Mouse (Mus musculus) neural tube, embryonic 11.5 days (tissue): ENCODE results near the gene Ctnnd2. TPM values are rescaled to one million over a fixed set of nuclear protein-coding genes. Genes with fewer than 3 reads are reported as not detected.

Experiments used
- ATAC-seq: fragments of 200-750 bp; cut with Nextera tagmentation; 2 replicates; pipeline ENCODE4 v1.8.0; 2017; ENCODE audit warnings: moderate number of reproducible peaks, mild to moderate bottlenecking, moderate TSS enrichment, moderate library complexity; ENCODE audit not compliant: insufficient read depth, low FRiP score, low TSS enrichment
- DNase-seq: peaks from one replicate; pipeline ENCODE4 v3.0.0-alpha.2; 2015; ENCODE audit warnings: low spot score
- H3K27ac ChIP-seq: fragments of 300-500 bp; sonication (generic); 2 replicates; pipeline ENCODE4 v1.5.1; 2014; ENCODE audit warnings: low read depth, mild to moderate bottlenecking, low read length
- H3K27me3 ChIP-seq: fragments of 300-500 bp; sonication (generic); 2 replicates; pipeline ENCODE4 v1.6.1; 2014; ENCODE audit warnings: mild to moderate bottlenecking, low read length, mixed read lengths; ENCODE audit not compliant: control insufficient read depth, insufficient read depth
- H3K36me3 ChIP-seq: fragments of 300-500 bp; sonication (generic); 2 replicates; pipeline ENCODE4 v1.6.1; 2014; ENCODE audit warnings: mild to moderate bottlenecking, low read length, moderate library complexity, mixed read lengths; ENCODE audit not compliant: control insufficient read depth, insufficient read depth
- H3K4me1 ChIP-seq: fragments of 300-500 bp; sonication (generic); 2 replicates; pipeline ENCODE4 v1.6.1; 2014; ENCODE audit warnings: low read length, mixed read lengths; ENCODE audit not compliant: control insufficient read depth, insufficient read depth
- H3K4me2 ChIP-seq: fragments of 300-500 bp; sonication (generic); 2 replicates; pipeline ENCODE4 v1.6.1; 2014; ENCODE audit warnings: low read depth, mild to moderate bottlenecking, moderate library complexity
- H3K4me3 ChIP-seq: fragments of 300-500 bp; sonication (generic); 2 replicates; pipeline ENCODE4 v1.5.1; 2014; ENCODE audit warnings: low read depth, low read length
- H3K9ac ChIP-seq: fragments of 300-500 bp; sonication (generic); 2 replicates; pipeline ENCODE4 v1.6.1; 2014; ENCODE audit warnings: mild to moderate bottlenecking, low read length
- H3K9me3 ChIP-seq: fragments of 300-500 bp; sonication (generic); 2 replicates; pipeline ENCODE4 v1.6.1; 2016; ENCODE audit warnings: low read length; ENCODE audit not compliant: control insufficient read depth
- WGBS: fragments of 180-500 bp; shearing (Covaris S2); extraction: QIAGEN DNeasy Blood & Tissue Kit; methylation state at CpG from one replicate; pipeline ENCODE4 v1.1.7; 2014; 5-methylcytosine and 5-hydroxymethylcytosine counted together
- polyA plus RNA-seq: library from polyadenylated mRNA; unstranded; fragments of >200 nt; fragmentation: Nextera tagmentation; extraction: Ambion mirVana; gene quantifications from 2 replicates; pipeline ENCODE4 v1.2.1, GENCODE M21; 2014

Gene Ctnnd2
- polyA plus RNA-seq, 1 experiment from 2014 or later: 24.0 TPM

DNA sequence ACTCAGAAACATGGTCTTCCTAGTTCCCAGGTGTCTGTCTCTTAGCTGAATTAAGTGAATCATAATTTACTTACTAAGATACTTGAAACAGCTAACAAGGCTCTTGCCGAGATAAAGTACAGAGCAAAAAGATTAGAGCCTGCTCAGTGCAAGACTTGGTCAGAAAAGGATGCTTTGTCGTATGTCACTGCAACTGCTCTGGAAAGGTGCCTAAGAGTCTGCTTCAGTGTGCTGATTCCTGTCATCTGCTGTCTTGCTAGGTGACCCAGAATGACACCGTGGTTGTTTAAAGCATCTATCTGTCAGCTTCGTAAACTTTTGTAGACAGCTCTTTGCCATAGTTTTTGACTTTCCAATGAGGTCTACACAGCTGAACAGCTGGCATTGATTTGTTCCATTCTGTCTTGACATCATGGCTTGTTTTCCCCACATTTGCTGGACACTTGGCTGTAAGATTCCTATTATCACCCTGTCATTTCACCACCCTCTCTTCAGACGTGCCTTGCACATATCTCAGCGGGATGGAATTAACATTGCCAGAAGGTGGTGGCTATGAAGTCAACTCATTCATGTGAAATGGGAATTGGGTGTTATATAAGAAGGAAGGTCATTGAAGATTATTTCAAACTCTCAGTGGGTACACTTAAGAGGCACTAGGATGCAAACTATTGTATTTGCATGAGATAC, 299.0 kb downstream of the Ctnnd2 start:
- H3K36me3 ChIP-seq: no peaks in the 10 kb centered on the region
- H3K27me3 ChIP-seq: no peaks in the 10 kb centered on the region
- no peak overlapping the region for H3K9ac ChIP-seq
- H3K4me3 ChIP-seq: no peak overlapping the region
- H3K9me3 ChIP-seq: no peaks in the 10 kb centered on the region
- DNase-seq (no peak), ATAC-seq (no peak)
- no peak overlapping the region for H3K27ac ChIP-seq
- H3K4me1 ChIP-seq: no peaks in the 10 kb centered on the region
- WGBS: 72% methylated on average over 6 of the region's 6 CpGs
- H3K4me2 ChIP-seq: no peak overlapping the region

DNA sequence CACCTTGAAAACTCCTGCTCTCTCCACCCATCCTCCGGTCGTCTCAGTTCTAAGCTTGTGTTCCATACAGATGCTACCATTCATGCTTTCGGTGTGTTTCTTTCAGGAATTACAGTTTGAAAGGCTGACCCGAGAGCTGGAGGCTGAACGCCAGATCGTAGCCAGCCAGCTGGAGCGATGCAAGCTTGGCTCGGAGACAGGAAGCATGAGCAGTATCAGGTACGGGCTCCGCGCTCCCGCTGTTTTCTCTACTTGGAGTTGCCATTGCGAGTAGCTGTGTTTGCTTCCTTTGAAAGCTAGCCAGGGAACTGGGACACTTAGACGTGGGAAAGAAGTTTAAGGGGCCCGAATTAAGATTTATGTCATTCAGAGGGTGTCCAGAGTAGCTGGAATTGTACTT, 308.3 kb downstream of the Ctnnd2 start:
- ATAC-seq: no peak
- H3K4me3 ChIP-seq: no peak overlapping the region
- no peak overlapping the region for H3K4me2 ChIP-seq
- no peaks in the 10 kb centered on the region for H3K36me3 ChIP-seq
- no peaks in the 10 kb centered on the region for H3K9me3 ChIP-seq
- DNase-seq: no peak
- WGBS: 81% methylated on average over 15 of the region's 15 CpGs
- no peak overlapping the region for H3K27ac ChIP-seq
- H3K9ac ChIP-seq: no peak overlapping the region
- no peaks in the 10 kb centered on the region for H3K4me1 ChIP-seq
- H3K27me3 ChIP-seq: no peaks in the 10 kb centered on the region

DNA sequence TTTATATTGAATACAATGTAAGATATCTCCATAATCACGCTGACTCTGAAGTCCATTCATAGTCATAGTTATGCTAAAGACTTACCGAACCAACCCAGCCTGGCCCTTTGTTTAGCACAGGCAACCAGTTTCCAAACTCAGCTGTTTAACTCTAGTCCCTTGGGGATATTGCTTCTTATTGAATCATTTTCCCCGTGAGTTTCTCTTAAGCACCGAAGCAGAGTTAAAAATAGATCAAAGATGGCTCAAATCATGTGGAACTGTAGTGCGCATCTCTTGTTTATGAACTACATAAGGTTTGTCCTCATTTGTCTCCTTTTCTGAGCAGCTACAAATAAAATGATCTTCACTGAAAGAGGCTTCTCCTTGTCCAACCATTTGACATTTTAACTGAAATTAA, 334.1 kb downstream of the Ctnnd2 start:
- Histone ChIP-seq H3K4me2 (no peak overlapping the region), H3K4me1 (no peaks in the 10 kb centered on the region), H3K9ac (no peak overlapping the region), H3K27me3 (no peaks in the 10 kb centered on the region), H3K9me3 (no peaks in the 10 kb centered on the region), H3K4me3 (no peak overlapping the region), H3K27ac (no peak overlapping the region), H3K36me3 (no peaks in the 10 kb centered on the region)
- WGBS: 66% methylated on average over 5 of the region's 5 CpGs
- ATAC-seq (no peak), DNase-seq (no peak)

DNA sequence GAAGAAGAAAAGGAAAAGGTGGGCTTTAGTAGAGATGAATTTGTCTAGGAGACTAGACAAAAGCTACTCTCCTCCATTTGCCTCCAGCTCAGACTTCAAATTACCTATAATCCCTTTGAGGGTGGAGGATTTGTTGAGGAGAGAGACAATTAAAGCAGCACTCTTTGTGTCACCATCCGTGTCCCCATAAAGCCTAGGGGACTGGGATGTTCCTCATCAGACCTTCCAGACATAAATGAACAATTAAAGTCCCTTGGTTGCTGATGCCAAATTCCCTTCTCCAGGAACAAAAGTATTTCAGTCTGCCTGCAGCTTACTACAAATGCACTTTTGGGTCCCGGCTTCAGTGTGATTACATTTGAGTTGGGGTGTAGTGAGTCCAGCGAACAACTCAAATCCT, 340.1 kb downstream of the Ctnnd2 start:
- no peaks in the 10 kb centered on the region for H3K9me3 ChIP-seq
- no peak for DNase-seq
- H3K4me1 ChIP-seq: no peaks in the 10 kb centered on the region
- no peak overlapping the region for H3K27ac ChIP-seq
- no peak overlapping the region for H3K4me2 ChIP-seq
- WGBS: 59% methylated on average over 3 of the region's 3 CpGs
- ATAC-seq: no peak
- no peaks in the 10 kb centered on the region for H3K36me3 ChIP-seq
- no peak overlapping the region for H3K9ac ChIP-seq
- no peaks in the 10 kb centered on the region for H3K27me3 ChIP-seq
- H3K4me3 ChIP-seq: no peak overlapping the region

DNA sequence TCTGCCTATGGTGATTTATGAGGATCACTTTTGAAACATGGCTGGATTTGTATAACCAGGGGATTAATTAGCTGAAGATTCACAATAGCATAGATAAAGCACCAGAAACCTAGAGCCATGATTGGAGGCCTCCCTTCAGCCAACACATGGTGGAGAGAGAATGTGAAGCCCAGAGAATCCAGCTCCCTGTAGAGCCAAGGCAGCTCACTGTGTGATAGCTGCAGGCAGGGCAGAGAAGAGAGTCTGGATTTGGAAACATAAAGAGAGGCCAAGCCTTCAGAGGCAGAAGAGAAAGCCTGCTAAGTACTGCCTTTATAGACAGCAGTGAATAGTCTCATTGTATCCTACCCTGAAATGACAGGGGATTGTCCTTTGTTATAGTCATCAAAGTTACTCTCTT, 340.7 kb downstream of the Ctnnd2 start:
- no peaks in the 10 kb centered on the region for H3K4me1 ChIP-seq

DNA sequence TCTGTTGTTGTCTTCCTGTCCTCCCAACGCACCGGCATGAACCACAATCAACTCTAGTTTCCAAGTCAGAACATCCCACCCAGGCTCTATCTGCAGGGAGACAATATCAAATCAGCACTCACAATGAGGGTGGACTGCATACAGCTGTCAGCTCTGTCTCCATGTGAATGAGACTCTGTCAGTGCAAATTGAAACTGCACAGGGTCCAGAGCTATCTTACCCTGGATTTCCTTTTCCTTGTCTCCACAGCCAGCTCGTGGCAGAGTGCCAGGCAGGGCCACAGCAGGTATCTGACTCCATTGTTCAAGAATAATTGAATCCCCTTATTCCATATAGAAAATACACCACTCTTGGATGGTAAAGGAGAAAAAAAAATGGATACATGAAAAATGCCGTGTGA, 343.0 kb downstream of the Ctnnd2 start:
- H3K4me2 ChIP-seq: no peak overlapping the region
- no peak overlapping the region for H3K4me3 ChIP-seq
- no peaks in the 10 kb centered on the region for H3K9me3 ChIP-seq
- H3K9ac ChIP-seq: no peak overlapping the region
- H3K27ac ChIP-seq: no peak overlapping the region
- no peaks in the 10 kb centered on the region for H3K27me3 ChIP-seq
- ATAC-seq: no peak
- WGBS: 81% methylated on average over 4 of the region's 4 CpGs
- DNase-seq: no peak
- no peaks in the 10 kb centered on the region for H3K36me3 ChIP-seq
- H3K4me1 ChIP-seq: no peaks in the 10 kb centered on the region

More for the DNA sequence above, 340.7 kb downstream of the Ctnnd2 start:
- no peak overlapping the region for H3K27ac ChIP-seq
- no peak for DNase-seq
- H3K4me2 ChIP-seq: no peak overlapping the region
- no peaks in the 10 kb centered on the region for H3K27me3 ChIP-seq
- H3K9me3 ChIP-seq: no peaks in the 10 kb centered on the region
- H3K4me3 ChIP-seq: no peak overlapping the region
- H3K36me3 ChIP-seq: no peaks in the 10 kb centered on the region
- ATAC-seq: no peak
- no peak overlapping the region for H3K9ac ChIP-seq

DNA sequence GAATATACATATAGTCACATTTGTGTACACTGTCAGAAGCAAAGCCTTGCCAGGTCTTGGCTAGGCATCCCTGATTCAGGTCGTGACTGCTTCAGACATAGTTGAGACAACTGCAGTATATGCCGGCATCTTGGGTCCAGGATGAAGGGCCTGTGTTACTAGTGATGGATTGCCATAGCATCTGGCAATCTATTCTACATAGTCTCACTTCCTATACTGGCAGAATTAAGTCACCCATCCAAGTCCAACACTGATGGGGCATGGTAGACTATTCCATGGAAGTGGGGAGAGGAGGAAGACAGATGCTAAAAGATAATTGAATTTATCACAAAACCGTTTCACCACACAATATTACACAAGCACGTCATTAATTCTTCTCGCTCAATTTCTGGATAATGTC, 369.1 kb downstream of the Ctnnd2 start:
- no peaks in the 10 kb centered on the region for H3K9me3 ChIP-seq
- 90% methylated on average over 5 of the region's 5 CpGs for WGBS
- no peak overlapping the region for H3K4me2 ChIP-seq
- no peak overlapping the region for H3K9ac ChIP-seq
- H3K27me3 ChIP-seq: no peaks in the 10 kb centered on the region
- H3K36me3 ChIP-seq: no peaks in the 10 kb centered on the region
- H3K4me1 ChIP-seq: no peaks in the 10 kb centered on the region
- DNase-seq (no peak), ATAC-seq (no peak)
- no peak overlapping the region for H3K4me3 ChIP-seq
- no peak overlapping the region for H3K27ac ChIP-seq

DNA sequence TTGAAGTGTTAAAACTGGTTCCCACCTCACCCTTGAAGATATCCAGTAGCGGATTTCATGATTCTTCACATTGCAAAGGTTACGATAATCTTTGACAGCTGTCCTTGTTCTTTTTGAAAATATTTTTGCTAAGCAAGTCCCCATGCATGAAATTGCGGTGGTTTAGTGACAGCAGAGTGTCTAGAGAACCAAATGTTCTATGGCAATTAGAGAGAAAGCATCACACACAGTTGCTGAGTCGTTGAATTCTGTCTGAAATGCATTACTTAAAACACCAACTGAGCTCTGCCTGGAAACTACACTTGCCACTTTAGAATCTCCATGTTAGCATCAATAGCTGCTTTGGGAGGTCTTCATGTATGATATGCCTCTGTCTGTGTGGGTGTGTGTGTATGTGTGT, 375.9 kb downstream of the Ctnnd2 start:
- no peak for ATAC-seq
- Histone ChIP-seq H3K9me3 (no peaks in the 10 kb centered on the region), H3K36me3 (no peaks in the 10 kb centered on the region), H3K4me1 (no peaks in the 10 kb centered on the region), H3K27ac (no peak overlapping the region), H3K9ac (no peak overlapping the region), H3K4me3 (no peak overlapping the region), H3K4me2 (no peak overlapping the region), H3K27me3 (no peaks in the 10 kb centered on the region)
- no peak for DNase-seq
- WGBS: 83% methylated on average over 4 of the region's 4 CpGs

DNA sequence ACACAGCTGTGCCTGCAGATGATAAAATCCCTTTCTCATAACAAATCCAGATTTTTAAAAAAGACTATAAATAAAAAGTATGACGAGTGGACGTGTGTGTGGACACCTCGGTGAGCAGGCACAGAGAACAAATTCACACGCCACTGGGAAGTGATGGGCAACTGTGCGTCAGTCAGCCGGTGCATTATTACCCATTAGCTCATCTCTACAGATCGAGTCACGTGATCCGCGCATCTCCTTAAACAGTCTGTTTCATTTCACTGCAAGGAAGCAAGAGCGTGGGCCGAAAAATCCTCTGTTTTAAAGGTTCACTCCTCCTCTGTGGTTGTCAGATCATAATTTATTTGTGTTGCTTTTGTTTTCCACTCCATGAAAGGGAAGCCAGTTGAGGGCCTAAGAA, 378.6 kb downstream of the Ctnnd2 start:
- Histone ChIP-seq H3K36me3 (no peaks in the 10 kb centered on the region), H3K27ac (no peak overlapping the region), H3K9ac (no peak overlapping the region), H3K4me3 (no peak overlapping the region), H3K4me2 (no peak overlapping the region), H3K9me3 (no peaks in the 10 kb centered on the region), H3K4me1 (no peaks in the 10 kb centered on the region), H3K27me3 (no peaks in the 10 kb centered on the region)
- no peak for ATAC-seq
- WGBS: 83% methylated on average over 12 of the region's 12 CpGs
- no peak for DNase-seq
